ENCODE assay signal across 22 mouse cellular contexts in the genomic region with DNA sequence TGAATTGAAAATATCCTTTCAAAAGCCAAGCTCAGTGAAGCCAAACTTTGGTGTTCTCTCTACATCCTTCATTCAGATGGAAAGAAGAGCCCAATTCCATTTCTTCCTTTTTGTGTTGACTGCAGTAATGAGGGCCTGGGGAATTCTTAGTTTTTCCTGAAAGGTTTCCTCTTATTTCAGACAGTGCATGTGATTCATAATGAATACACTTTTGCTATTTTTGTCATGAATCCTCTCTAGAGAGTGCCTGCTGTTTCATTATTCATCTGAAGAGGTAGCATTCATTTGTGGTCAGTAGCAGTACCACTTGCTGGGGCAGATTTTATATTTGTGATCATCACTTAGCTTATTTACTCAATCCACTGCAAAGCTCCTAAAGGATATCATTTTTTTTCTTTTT.
DNase-seq lines count a peak whose midpoint lies in the region; ATAC-seq and TF ChIP-seq lines count a peak whose summit lies in the region.
"Had no signal": no experiment of that assay in that cellular context is flagged by ENCODE, and none has a peak within 500 bp of the region (broad histone marks: within the 10 kb centered on the region; RNA-seq: fewer than 3 reads in every experiment).

No protein-coding gene starts in this region.

- no peaks in the 10 kb centered on the region for H3K27me3 ChIP-seq in forebrain, embryonic 13.5 days
- no peaks in the 10 kb centered on the region for H3K27me3 ChIP-seq in forebrain, embryonic 15.5 days
- H3K27me3 ChIP-seq in midbrain, embryonic 13.5 days = no peaks in the 10 kb centered on the region
- H3K27me3 ChIP-seq in midbrain, postnatal 0 days (ENCODE audit: insufficient read depth, low read length) = no peaks in the 10 kb centered on the region
- H3K27me3 ChIP-seq: embryonic facial prominence, embryonic 12.5 days; hindbrain, embryonic 12.5 days; Patski had no signal

- no peak overlapping the region for H3K4me3 ChIP-seq in forebrain, embryonic 13.5 days
- H3K4me3 ChIP-seq in forebrain, embryonic 15.5 days = no peak overlapping the region
- no peak overlapping the region for H3K4me3 ChIP-seq in midbrain, embryonic 13.5 days (replicated peaks)
- H3K4me3 ChIP-seq in midbrain, postnatal 0 days (ENCODE audit: low read depth, low read length) = no peak overlapping the region
- H3K4me3 ChIP-seq in lung, adult 2 months (replicated peaks; ENCODE audit: extremely low read depth, low read depth, low read length) = no peak overlapping the region
- H3K4me3 ChIP-seq: embryonic facial prominence, embryonic 12.5 days; heart, embryonic 10.5 days; hindbrain, embryonic 12.5 days had no signal

- H3K9ac ChIP-seq in forebrain, embryonic 13.5 days = no peak overlapping the region
- H3K9ac ChIP-seq in forebrain, embryonic 15.5 days (replicated peaks) = no peak overlapping the region
- H3K9ac ChIP-seq in midbrain, embryonic 13.5 days (replicated peaks) = no peak overlapping the region
- H3K9ac ChIP-seq in midbrain, postnatal 0 days (replicated peaks; ENCODE audit: low read length, poor library complexity, severe bottlenecking) = no peak overlapping the region
- H3K9ac ChIP-seq: embryonic facial prominence, embryonic 12.5 days; hindbrain, embryonic 12.5 days had no signal

- ATAC-seq in forebrain, embryonic 13.5 days = peak; percentile 43; the same call in 1 of the 2 replicates
- ATAC-seq in forebrain, embryonic 15.5 days (replicated peaks) = no peak
- ATAC-seq in midbrain, embryonic 13.5 days = peak; percentile 83
- ATAC-seq in midbrain, postnatal 0 days (ENCODE audit: low FRiP score) = no peak
- ATAC-seq: activated CD4-positive, CD25-positive, alpha-beta regulatory T cell, adult 4 months; forebrain, embryonic 16.5 days; Patski had no signal

- DNase-seq in midbrain, postnatal 0 days (ENCODE audit: low spot score) = no peak
- peak; percentile 3 for DNase-seq in brain, adult 2 months (ENCODE audit: low read depth, low spot score)
- DNase-seq in adrenal gland, postnatal 25 days = no peak
- no peak for DNase-seq in lung, adult 2 months
- DNase-seq: adrenal gland, postnatal 14 days; cerebellum, adult 11 months; cerebellum, adult 8-10 months; cerebellum, postnatal 14 days; embryo, embryonic 11 days; gastrocnemius, postnatal 10 days; heart, adult 18-20 months; heart, postnatal 10 days; heart, postnatal 4 days had no signal

- H3K4me2 ChIP-seq in forebrain, embryonic 13.5 days = no peak overlapping the region
- no peak overlapping the region for H3K4me2 ChIP-seq in forebrain, embryonic 15.5 days (replicated peaks)
- H3K4me2 ChIP-seq in midbrain, embryonic 13.5 days (replicated peaks) = no peak overlapping the region
- H3K4me2 ChIP-seq in midbrain, postnatal 0 days (ENCODE audit: low read depth, low read length, poor library complexity, severe bottlenecking) = no peak overlapping the region
- H3K4me2 ChIP-seq: embryonic facial prominence, embryonic 12.5 days; hindbrain, embryonic 12.5 days had no signal

- H3K36me3 ChIP-seq in forebrain, embryonic 13.5 days (ENCODE audit: poor library complexity, severe bottlenecking) = no peaks in the 10 kb centered on the region
- H3K36me3 ChIP-seq in forebrain, embryonic 15.5 days = no peaks in the 10 kb centered on the region
- H3K36me3 ChIP-seq in midbrain, embryonic 13.5 days = no peaks in the 10 kb centered on the region
- H3K36me3 ChIP-seq in midbrain, postnatal 0 days (ENCODE audit: insufficient read depth, low read length) = no peaks in the 10 kb centered on the region
- H3K36me3 ChIP-seq: embryonic facial prominence, embryonic 12.5 days; heart, embryonic 10.5 days; hindbrain, embryonic 12.5 days had no signal

- H3K27ac ChIP-seq in forebrain, embryonic 13.5 days = no peak overlapping the region
- no peak overlapping the region for H3K27ac ChIP-seq in forebrain, embryonic 15.5 days (replicated peaks)
- no peak overlapping the region for H3K27ac ChIP-seq in midbrain, embryonic 13.5 days
- H3K27ac ChIP-seq in midbrain, postnatal 0 days (ENCODE audit: low read depth, low read length) = no peak overlapping the region
- H3K27ac ChIP-seq: embryonic facial prominence, embryonic 12.5 days; heart, embryonic 10.5 days; hindbrain, embryonic 12.5 days had no signal

- H3K9me3 ChIP-seq in forebrain, embryonic 13.5 days (replicated peaks) = no peaks in the 10 kb centered on the region
- H3K9me3 ChIP-seq in forebrain, embryonic 15.5 days = no peaks in the 10 kb centered on the region
- H3K9me3 ChIP-seq in midbrain, embryonic 13.5 days = no peaks in the 10 kb centered on the region
- no peaks in the 10 kb centered on the region for H3K9me3 ChIP-seq in midbrain, postnatal 0 days (ENCODE audit: low read length)
- H3K9me3 ChIP-seq: embryonic facial prominence, embryonic 12.5 days; heart, embryonic 10.5 days; hindbrain, embryonic 12.5 days had no signal

- no peak for TF ChIP-seq CTCF in midbrain, postnatal 0 days (IDR thresholded peaks at IDR 0.05)
- no peak for TF ChIP-seq CTCF in lung, adult 2 months (IDR thresholded peaks at IDR 0.05; ENCODE audit: insufficient read depth, low read length)

- no peaks in the 10 kb centered on the region for H3K4me1 ChIP-seq in forebrain, embryonic 13.5 days
- H3K4me1 ChIP-seq in forebrain, embryonic 15.5 days = no peaks in the 10 kb centered on the region
- no peaks in the 10 kb centered on the region for H3K4me1 ChIP-seq in midbrain, embryonic 13.5 days (replicated peaks)
- H3K4me1 ChIP-seq in midbrain, postnatal 0 days (ENCODE audit: insufficient read depth, low read length) = no peaks in the 10 kb centered on the region
- no peaks in the 10 kb centered on the region for H3K4me1 ChIP-seq in lung, adult 2 months (ENCODE audit: control insufficient read depth, insufficient read depth, low read length)
- H3K4me1 ChIP-seq: embryonic facial prominence, embryonic 12.5 days; heart, embryonic 10.5 days; hindbrain, embryonic 12.5 days had no signal

- TF ChIP-seq POLR2A in lung, adult 2 months (IDR thresholded peaks at IDR 0.05; ENCODE audit: borderline replicate concordance, extremely low read depth, low read depth, low read length) = no peak

Comparison
In these comparisons a context has a peak if more than half of its experiments do, and no peak if none do; other contexts are left out.
1. ATAC-seq: peak in forebrain, embryonic 13.5 days (single experiment) and midbrain, embryonic 13.5 days (single experiment); none in forebrain, embryonic 15.5 days (single experiment) and midbrain, postnatal 0 days (single experiment).